8 mouse cellular contexts compared by ENCODE assay signal in the genomic region with DNA sequence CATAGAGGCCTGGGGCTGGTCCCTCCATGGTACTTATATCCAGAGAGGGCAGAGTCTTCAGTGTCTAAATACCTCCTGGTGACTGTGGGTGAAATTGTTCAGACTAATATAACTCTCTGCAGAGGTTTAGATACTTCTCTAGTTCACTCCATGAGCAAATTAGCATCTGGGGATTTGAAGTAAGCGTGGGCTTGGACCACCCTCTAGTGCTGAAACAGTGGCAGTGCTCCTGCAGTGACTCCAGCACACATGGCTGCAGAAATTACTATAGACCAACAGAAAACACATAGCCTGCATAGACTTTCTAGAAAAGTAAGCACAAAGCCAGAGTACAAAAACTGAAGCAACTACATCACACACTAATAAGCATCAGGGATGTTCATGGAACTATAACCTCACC. TPM values are rescaled to one million over a fixed set of nuclear protein-coding genes. Genes with fewer than 3 reads are reported as not detected.
DNase-seq lines count a peak whose midpoint lies in the region; ATAC-seq and TF ChIP-seq lines count a peak whose summit lies in the region.

No protein-coding gene starts in this region.

- H3K4me3 ChIP-seq in heart, embryonic 11.5 days (ENCODE audit: low read depth, low read length) = no peak overlapping the region
- no peak overlapping the region for H3K4me3 ChIP-seq in embryonic fibroblast, embryonic 13.5 days (ENCODE audit: insufficient read depth, low read length)
- H3K4me3 ChIP-seq in hindbrain, embryonic 14.5 days (replicated peaks; ENCODE audit: low read length) = no peak overlapping the region

- H3K36me3 ChIP-seq in heart, embryonic 11.5 days (ENCODE audit: control insufficient read depth, insufficient read depth, low read length) = no peaks in the 10 kb centered on the region
- no peaks in the 10 kb centered on the region for H3K36me3 ChIP-seq in hindbrain, embryonic 14.5 days (replicated peaks; ENCODE audit: control insufficient read depth, insufficient read depth)

- no peak overlapping the region for H3K4me2 ChIP-seq in heart, embryonic 11.5 days
- H3K4me2 ChIP-seq in hindbrain, embryonic 14.5 days (replicated peaks) = no peak overlapping the region

- H3K27me3 ChIP-seq in heart, embryonic 11.5 days (ENCODE audit: control insufficient read depth, insufficient read depth, low read length) = no peaks in the 10 kb centered on the region
- no peaks in the 10 kb centered on the region for H3K27me3 ChIP-seq in hindbrain, embryonic 14.5 days (ENCODE audit: control insufficient read depth, insufficient read depth, low read length)

- H3K9me3 ChIP-seq in heart, embryonic 11.5 days (replicated peaks; ENCODE audit: control insufficient read depth, low read length) = no peaks in the 10 kb centered on the region
- no peaks in the 10 kb centered on the region for H3K9me3 ChIP-seq in hindbrain, embryonic 14.5 days (ENCODE audit: control insufficient read depth, low read length)

- H3K4me1 ChIP-seq in heart, embryonic 11.5 days (ENCODE audit: control insufficient read depth, insufficient read depth, low read length) = no peaks in the 10 kb centered on the region
- H3K4me1 ChIP-seq in embryonic fibroblast, embryonic 13.5 days (ENCODE audit: control insufficient read depth, insufficient read depth, low read length) = no peaks in the 10 kb centered on the region
- no peaks in the 10 kb centered on the region for H3K4me1 ChIP-seq in hindbrain, embryonic 14.5 days (replicated peaks; ENCODE audit: control insufficient read depth, insufficient read depth, low read length)

- TF ChIP-seq POLR2A in embryonic fibroblast, embryonic 13.5 days (IDR thresholded peaks at IDR 0.05; ENCODE audit: low read depth, low read length) = no peak

- no peak overlapping the region for H3K27ac ChIP-seq in heart, embryonic 11.5 days (ENCODE audit: low read depth, low read length)
- no peak overlapping the region for H3K27ac ChIP-seq in embryonic fibroblast, embryonic 13.5 days (ENCODE audit: insufficient read depth, low read length)
- no peak overlapping the region for H3K27ac ChIP-seq in hindbrain, embryonic 14.5 days

- peak; percentile 89 for TF ChIP-seq CTCF in embryonic fibroblast, embryonic 13.5 days (IDR thresholded peaks at IDR 0.05; ENCODE audit: borderline replicate concordance, insufficient read depth, low read length)

- 31% methylated on average over 1 of the region's 1 CpGs for whole genome bisulfite sequencing in heart, embryonic 11.5 days (ENCODE audit: insufficient replicate concordance)
- 16% methylated on average over 1 of the region's 1 CpGs for WGBS in hindbrain, embryonic 14.5 days

- no peak for ATAC-seq in heart, embryonic 11.5 days (replicated peaks; ENCODE audit: insufficient number of reproducible peaks, low FRiP score, low TSS enrichment)
- ATAC-seq in hindbrain, embryonic 14.5 days (ENCODE audit: low FRiP score) = peak; percentile 86; the same call in 1 of the 2 replicates

- DNase-seq in heart, adult 18-20 months = peak; percentile 31 to 60
- peak; percentile 53 to 61 for DNase-seq in adrenal gland, postnatal 36 days
- peak; percentile 80 for DNase-seq in hindbrain, embryonic 14.5 days (ENCODE audit: low spot score)
- peak; percentile 52 to 75 for DNase-seq in layer of hippocampus, postnatal 14 days (ENCODE audit: low spot score in 2 of 2)
- peak; percentile 44 to 62 for DNase-seq in lung, postnatal 4 days
- DNase-seq in right cerebral cortex, postnatal 25 days = peak; percentile 48

- H3K9ac ChIP-seq in heart, embryonic 11.5 days (ENCODE audit: low read depth, low read length) = no peak overlapping the region
- H3K9ac ChIP-seq in hindbrain, embryonic 14.5 days = no peak overlapping the region

RNA-seq across cellular contexts. Expression of a gene that starts 57.7 kb away (rescaled TPM):
- total RNA-seq in heart, adult 18-20 months (2021) = not detected
- not detected in 2 replicates for polyA plus RNA-seq in heart, embryonic 11.5 days (2014; fragmentation: Nextera tagmentation; extraction: Ambion mirVana)
- not detected for total RNA-seq in adrenal gland, postnatal 36 days (2021)
- not detected in 2 replicates for polyA plus RNA-seq in embryonic fibroblast, embryonic 13.5 days (2011; ENCODE audit: insufficient read length, low read depth, missing spikeins)
- polyA plus RNA-seq in hindbrain, embryonic 14.5 days (2014; fragmentation: Nextera tagmentation; extraction: Ambion mirVana) = not detected in 2 replicates
- total RNA-seq in layer of hippocampus, postnatal 14 days (2021) = not detected
